Mouse (Mus musculus) heart, adult 10 weeks (tissue): ENCODE data around the gene Adam1a. TPM values are rescaled to one million over a fixed set of nuclear protein-coding genes. Genes with fewer than 3 reads are reported as not detected.

Experiments used
- polyA plus RNA-seq: library from polyadenylated mRNA; stranded (reverse); fragments of 350-450 nt; fragmentation: Illumina TruSeq; extraction: RNeasy Lipid Tissue Mini Kit (QIAGEN cat#74804); gene quantifications from one replicate; pipeline ENCODE4 v1.2.3, GENCODE M21; 2014; ENCODE audit warnings: low read depth, low replicate concordance

Gene Adam1a
- 4.3 TPM for polyA plus RNA-seq

GRCm38 (mm10) chr5:121544910-121545792, at the start of gene Adam1a, which contains the start of gene Gm42878:
TSS of gene Adam1a (minus strand) at chr5:121545482.
TSS of gene Gm42878 (minus strand) at chr5:121545482.

GRCm38 (mm10) chr5:121593451-121594401, 48.4 kb upstream of the Adam1a start, which contains the start of gene Aldh2:
TSS of gene Aldh2 (minus strand) at chr5:121593824.

GRCm38 (mm10) chr5:121545793-121546529, 679 bp upstream of the Adam1a start, which contains the start of gene Mapkapk5:
TSS of gene Mapkapk5 (minus strand) at chr5:121545905.

GRCm38 (mm10) chr5:121503231-121503630, 42.1 kb downstream of the Adam1a start, which contains the start of gene Adam1b:
TSS of gene Adam1b (minus strand) at chr5:121503435.

Other genes starting within 250 kb of the Adam1a start
- 72.0 TPM for gene Trafd1, start 159.8 kb downstream of the Adam1a start, polyA plus RNA-seq
- gene Naa25, start 147.5 kb downstream of the Adam1a start, polyA plus RNA-seq: 15.9 TPM
- gene Tmem116, start 93.6 kb downstream of the Adam1a start, polyA plus RNA-seq: 8.3 TPM
- 85.9 TPM for gene Erp29, start 93.0 kb downstream of the Adam1a start, polyA plus RNA-seq
- not detected for gene Adam1b, start 42.0 kb downstream of the Adam1a start, polyA plus RNA-seq
- not detected for gene Gm42878, start within 50 bp of the Adam1a start, polyA plus RNA-seq
- 107 TPM for gene Mapkapk5, start 423 bp upstream of the Adam1a start, polyA plus RNA-seq
- 503 TPM for gene Aldh2, start 48.3 kb upstream of the Adam1a start, polyA plus RNA-seq
- 99.9 TPM for gene Acad12, start 73.5 kb upstream of the Adam1a start, polyA plus RNA-seq
- gene Acad10, start 115.0 kb upstream of the Adam1a start, polyA plus RNA-seq: 4.5 TPM
- gene Brap, start 115.1 kb upstream of the Adam1a start, polyA plus RNA-seq: 27.0 TPM
- 97.6 TPM for gene Atxn2, start 165.9 kb upstream of the Adam1a start, polyA plus RNA-seq